Mouse (Mus musculus): Measurements from ENCODE around the gene Bckdhb. TPM values are rescaled to one million over a fixed set of nuclear protein-coding genes. Genes with fewer than 3 reads are reported as not detected.

The Bckdhb gene
- total RNA-seq, 2 experiments from 2014 or later, result 38.8 to 41.7 TPM

DNA sequence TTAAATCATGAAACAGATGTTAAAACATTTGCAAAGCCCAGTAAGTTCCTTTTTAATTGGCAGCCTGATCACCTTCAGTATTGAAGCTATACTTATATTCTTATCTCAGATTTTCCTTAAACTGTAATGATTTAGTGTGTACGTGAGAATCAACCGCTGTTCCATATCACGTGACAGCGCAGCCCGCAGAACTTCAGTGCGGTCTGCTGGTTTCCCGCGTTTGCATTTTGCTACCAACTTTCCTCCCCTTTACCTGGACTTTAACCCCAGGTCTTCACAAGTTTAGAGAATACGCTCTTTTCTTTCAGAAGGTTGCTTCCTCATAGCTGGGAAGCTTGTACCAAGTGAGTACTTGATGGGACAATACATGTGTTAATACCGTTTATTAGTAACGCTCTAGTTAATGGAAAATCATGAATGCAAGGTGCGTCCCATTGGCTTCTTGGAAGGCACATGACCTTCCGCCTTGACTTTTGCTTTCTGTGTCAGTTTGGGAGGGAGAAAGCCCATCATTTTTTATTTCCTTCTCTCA, 171.6 kb downstream of the Bckdhb start:
- DNase-seq (ENCODE audit: low spot score in 2 of 2), result no peak

DNA sequence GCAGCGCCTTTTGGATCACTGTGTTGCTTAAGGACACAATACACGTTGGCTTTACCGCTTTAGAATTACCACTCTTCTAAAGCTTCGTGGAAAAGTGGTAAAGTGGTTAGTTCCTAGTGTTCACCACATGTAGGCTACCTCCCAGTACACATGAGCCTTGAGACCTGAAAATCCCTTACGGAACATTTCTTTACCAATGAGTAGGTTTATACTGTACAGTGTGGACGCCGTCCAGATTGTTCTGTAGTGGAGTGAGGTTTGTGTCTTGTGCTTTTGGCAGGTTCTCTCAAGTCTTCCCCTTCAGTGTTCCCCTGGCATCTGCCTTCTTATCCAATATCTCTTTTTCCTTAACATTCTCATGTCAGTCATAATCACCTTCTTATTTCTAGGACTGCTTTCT, 178.4 kb downstream of the Bckdhb start:
- no peak for DNase-seq (ENCODE audit: low spot score in 2 of 2)

DNA sequence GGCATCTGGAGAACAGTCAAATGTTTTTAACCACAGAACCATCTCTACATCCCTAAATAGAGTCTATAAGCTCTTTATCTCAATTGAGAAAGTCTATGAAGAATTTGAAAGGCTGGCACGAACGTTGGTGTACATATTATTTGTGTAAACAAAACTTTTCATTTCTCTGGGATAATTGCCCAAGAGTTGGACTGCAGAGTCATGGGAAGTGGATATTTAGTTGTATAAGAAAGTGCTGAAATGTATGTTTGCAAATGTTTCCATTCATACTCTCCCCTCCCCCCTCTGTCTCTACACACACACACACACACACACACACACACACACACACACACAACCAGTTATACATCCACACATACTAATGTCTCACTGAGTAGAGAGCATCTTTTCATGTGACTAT, 181.5 kb downstream of the Bckdhb start:
- no peak for DNase-seq (ENCODE audit: low spot score in 2 of 2)

DNA sequence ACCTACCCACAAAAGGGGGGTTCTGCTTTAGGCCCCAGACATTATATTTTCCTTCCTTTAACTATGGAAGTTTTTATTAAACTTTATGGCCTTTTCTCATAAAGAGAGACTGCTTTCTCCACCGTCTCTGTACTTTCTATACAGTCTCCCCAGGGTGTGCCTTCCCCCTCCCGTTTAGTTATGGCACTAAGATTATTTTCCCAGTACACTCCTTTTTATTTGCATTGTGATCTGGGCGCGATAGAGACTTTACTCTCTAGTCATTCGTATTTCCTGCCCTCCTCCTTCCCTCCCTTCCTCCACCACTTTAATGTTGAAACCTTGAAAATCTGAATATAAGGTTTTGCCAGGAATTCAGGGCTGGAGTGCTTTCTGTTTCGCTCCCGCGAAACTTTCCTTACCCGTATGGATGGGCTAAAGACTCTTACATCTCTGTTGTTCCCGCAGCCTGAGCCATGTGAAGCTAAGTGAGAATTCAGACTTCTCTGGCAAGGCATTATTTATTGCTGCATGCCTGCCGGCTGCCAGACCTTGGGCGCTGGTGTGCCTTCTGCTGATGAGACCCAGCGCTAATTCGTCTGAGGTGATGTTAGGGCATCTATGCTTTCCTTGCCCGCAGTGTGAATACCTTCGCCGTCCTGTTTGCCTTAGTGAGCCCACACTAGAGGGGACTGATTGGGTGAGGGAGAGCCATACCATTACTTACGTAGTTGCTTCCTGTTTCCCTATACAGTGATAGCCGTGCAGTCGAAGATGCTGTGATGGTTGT, 182.3 kb downstream of the Bckdhb start:
- peak; percentile 18 to 34 for DNase-seq (ENCODE audit: low spot score in 2 of 2)

DNA sequence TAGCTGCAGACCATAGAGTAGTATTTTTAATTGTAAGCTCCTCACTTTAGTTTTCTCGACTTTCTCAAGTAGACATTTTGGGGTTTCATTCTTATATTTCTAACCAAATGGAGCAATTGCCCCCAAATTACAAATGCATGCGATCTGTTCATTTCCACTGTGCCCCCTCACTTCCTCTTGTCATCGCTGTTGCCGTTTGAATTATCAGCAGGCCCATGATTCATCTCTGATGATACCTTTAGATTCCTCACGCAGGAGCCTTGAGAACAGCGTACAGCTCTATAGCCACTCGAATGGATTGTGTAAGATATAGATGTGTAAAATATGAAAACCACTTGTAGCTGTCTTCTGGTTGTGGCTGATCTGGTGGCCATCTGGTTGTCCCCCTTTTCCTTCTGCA, 183.6 kb downstream of the Bckdhb start:
- no peak for DNase-seq (ENCODE audit: low spot score in 2 of 2)

DNA sequence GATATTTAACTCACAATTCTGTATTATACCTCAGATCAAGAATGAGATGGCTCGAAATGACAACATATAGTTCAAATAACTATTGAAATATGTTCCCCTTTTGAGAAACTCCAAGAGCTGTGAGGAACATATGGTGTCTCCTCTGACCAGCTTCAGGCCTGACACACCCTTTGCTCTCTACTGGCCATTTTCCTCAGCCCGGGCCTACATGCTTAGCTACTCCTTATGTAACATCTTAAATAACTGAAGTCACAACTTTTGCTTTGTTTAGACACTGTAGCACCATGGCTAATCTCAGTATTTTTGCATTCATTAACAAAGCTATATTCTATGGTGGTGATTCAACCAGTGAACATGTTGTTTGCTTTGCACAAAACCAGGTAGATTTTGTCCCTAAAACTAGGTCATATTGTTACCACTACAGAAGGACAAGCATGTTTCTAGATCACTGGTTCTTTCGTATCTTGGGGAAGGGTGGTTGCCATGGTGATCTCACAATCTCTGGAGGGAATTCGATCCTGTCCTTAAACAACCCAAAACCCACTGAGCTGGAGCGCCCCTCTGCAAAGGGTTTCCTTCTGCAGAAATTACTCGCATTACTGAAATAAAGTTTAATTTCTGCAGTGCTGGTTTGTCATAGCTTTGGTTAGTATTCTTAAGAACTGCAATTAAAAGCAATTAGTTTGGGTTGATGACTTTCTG, 185.0 kb downstream of the Bckdhb start:
- no peak for DNase-seq (ENCODE audit: low spot score in 2 of 2)

DNA sequence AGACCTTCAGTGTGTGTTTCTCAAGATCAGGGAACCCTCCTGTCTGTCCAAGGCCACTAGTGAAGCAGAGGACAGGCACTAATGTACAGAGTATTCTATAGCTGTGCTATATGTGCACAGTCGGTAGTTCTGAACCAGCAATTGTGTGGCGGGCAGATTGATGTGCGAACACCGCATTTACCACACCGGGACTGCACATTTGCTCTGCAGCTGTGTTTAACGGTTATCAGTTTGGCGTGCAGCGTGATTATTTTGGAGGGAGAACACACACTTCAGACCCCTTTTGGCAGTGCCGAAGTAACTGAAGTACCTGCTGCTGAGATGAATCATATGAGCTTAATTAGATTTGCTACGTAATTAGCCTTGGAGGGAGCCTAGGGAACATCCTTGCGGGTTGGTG, 185.7 kb downstream of the Bckdhb start:
- DNase-seq (ENCODE audit: low spot score in 2 of 2), result peak in 1 of 2 experiments; percentile 44

DNA sequence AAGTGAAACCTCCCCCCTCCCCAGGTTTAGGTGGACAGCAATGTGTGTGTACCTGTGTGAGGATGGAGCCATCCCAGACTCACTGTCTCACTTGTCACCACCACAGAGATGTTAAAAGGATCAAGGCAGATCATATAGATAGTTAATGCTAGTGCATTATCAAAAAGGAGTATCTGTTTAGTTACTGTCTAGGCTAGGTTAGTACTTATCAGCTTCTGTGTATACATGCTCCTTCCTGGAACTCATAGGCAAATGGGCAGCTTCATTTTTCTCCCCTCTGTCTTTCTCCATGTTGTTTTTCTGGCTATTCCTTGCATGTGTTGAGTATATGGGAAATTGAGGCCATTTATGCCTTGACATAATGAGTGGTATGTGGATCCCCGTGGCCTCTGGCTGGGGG, 187.4 kb downstream of the Bckdhb start:
- DNase-seq (ENCODE audit: low spot score in 2 of 2), result no peak

DNA sequence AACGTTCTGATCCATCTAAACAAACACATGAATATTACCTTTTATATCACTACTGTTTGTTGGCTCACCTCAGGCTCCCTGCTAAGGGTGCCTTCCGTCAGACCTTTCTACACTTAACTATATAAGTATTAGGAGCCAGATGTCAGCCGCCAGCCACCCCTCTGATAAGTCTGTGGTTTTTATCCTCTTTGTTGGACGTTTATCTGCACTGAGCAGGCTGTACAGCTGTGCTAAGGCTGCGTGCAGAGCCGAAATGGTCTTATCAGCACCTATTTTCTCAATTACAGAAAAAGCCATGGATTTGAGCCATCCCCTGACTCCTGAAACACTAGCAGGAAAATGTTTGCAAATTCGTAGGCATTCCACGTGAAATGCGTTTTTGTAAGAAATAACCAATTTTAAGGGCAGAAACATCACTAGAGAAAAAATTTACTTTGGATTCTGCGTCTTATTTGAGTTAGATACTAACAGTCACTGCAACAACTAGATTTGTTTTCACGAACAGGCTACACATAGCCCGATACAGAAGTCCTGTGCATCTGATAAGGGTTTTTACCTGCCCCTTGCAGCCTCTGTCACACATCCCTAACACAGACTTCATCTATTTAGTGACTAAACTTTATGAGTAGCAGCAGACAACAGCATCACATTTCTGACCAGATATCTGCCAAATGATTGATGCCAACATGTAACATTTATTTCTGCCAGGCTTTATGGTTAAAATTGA, 188.1 kb downstream of the Bckdhb start:
- no peak for DNase-seq (ENCODE audit: low spot score in 2 of 2)

DNA sequence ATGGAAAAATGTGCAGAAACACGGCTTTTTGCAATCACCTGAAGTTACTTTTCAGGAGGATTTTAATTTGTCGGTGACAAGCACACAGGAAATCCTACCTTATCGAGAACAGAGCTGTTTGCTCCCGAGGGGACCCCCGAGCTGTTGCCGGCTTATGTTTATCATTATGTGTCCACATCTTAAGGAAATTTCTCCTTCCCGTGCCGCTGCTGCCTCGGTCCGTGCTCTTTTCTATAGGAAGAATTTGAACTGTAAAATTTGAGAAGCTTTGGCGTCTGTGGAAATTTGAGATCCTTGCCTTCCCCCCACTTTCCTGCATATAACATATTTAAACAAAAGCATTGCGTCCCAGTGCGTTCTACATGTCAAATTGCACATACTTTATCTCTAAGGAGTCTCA, 189.3 kb downstream of the Bckdhb start:
- DNase-seq (ENCODE audit: low spot score in 2 of 2), result no peak

DNA sequence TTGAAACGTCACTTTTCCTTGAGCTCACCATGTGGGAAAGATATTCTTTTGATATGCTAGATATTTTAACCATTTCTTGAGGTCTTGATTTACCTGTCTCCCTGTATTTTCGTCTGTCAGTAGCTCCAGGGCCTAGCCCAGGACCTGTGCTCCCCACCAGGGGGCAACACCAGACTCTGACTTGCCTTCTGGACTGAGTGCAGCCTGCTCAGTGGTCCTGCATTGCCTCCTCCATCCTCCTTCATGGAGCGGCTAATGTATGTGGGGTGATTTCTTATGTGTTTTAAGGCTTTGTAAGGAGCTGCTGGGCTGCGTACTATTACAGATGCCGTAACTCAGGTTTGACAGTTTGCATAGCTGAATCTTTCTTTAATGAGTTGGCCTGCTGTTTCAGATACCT, 192.4 kb downstream of the Bckdhb start:
- no peak for DNase-seq (ENCODE audit: low spot score in 2 of 2)

DNA sequence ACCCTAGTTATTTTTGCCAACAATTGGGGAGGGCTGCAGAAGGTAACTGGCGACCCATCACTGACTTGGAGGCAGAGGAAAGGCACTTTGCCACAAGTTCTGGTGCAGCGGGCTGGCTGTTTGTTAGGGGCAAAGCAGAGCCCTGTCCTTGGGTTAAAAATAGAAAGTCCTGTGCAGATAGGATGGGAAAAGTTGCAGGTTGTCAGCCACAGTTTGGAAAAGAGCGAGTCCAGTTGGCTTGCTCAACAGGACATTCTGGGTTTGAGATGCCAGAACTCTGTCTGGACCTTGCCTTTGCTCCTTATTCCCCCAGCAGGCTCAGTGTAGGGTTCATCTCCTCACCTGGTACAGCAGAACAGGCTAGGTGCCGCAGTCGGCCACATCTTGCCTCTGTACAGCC, 200.1 kb downstream of the Bckdhb start:
- DNase-seq (ENCODE audit: low spot score in 2 of 2), result no peak

DNA sequence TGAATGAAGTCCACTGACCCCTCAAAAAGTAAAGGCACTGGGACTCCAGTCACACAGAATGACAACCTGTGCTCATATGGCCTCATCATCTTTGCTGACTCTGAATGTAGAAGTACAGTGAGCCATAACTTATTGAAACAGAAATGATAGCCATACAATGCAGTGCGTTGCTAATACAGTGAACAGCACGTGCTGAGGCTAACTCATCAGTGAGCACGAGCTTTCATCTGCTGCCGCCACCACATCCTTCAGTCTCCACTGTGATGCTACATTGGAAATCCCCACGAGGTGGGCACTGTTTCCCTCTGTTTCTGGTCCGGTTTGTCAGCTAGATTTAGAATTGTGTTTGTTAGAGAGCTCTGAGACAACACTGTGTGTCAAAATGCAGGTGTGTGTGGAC, 205.4 kb downstream of the Bckdhb start:
- DNase-seq (ENCODE audit: low spot score in 2 of 2), result no peak

DNA sequence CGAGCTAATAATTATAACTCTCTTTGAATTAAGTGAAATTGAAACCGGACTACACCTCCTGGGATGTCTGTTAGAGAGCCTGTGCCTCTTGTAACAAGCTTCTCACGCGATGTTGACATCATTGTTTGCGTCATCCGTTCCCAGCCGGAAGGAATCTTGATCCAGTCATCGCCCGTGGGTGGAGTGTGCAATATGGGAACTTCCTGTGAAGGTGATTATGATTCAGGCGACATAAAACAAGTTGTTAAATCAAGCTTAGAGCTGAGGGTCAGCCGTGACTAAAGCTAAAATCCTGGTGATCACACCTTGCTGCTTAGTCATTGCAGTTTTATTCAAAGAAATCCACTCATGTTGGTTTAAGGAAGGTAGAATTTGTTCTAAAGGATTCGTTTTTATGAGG, 210.1 kb downstream of the Bckdhb start:
- DNase-seq (ENCODE audit: low spot score in 2 of 2), result peak in 1 of 2 experiments; percentile 25

DNA sequence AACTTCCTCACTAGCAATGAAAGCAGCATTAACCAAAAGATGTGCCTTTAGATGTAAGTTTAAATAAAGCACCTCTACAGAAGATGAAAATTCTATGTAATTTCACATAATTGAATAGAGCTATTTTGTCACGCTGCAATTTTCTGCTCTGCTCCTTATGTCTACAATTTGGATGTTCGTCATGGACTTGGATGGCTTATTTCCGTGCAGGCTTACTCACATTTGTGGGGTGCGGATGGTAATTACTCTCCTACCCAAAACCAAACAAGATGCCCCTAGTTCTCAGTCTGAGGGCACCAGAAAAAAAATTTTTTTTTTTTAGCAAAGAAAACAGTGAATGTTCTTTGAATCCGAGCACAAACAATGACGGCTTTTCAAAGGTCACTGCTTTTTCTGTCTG, 212.2 kb downstream of the Bckdhb start:
- no peak for DNase-seq (ENCODE audit: low spot score in 2 of 2)

DNA sequence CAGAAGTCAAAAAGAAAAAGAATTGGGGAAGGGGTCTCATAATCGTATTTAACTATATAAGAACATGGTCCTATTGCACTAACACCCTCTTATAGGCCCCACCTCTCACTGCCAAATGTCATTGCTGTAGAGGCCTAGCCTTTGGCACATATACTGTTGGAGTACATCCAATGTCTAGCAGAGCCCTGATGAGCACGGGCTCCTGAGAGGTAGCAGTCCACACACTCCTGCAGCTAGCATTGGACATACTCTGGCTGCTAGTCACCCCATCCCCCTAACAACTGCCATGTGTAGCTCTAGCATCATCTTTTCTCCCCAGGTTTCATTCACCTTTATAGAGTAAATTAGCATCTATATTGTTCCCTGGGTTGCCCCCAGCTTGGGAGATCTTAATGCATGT, 223.2 kb downstream of the Bckdhb start:
- no peak for DNase-seq (ENCODE audit: low spot score in 2 of 2)

Other genes with a start within 250 kb of the Bckdhb start
- gene Elovl4, start 118.9 kb upstream of the Bckdhb start, total RNA-seq (2021), result 10 to 100 TPM; 63.7 to 68.1 TPM
- gene Ttk, start 90.5 kb upstream of the Bckdhb start, total RNA-seq (2021), result under 1 TPM; 0.21 to 0.30 TPM

Measured in left cerebral cortex, adult 18-20 months (tissue).